Mouse (Mus musculus) midbrain, embryonic 11.5 days (tissue): ENCODE measurements around the gene Apba2. TPM values are rescaled to one million over a fixed set of nuclear protein-coding genes. Genes with fewer than 3 reads are reported as not detected.
A peak's percentile ranks its signal among the peaks of the same experiment; 100 is the strongest.

Experiments
- ATAC-seq: fragments of 200-750 bp; cut with Nextera tagmentation; 2 replicates; pipeline ENCODE4 v1.8.0; 2017; ENCODE audit warnings: moderate TSS enrichment, moderate library complexity; ENCODE audit not compliant: low FRiP score
- DNase-seq: peaks from one replicate; pipeline ENCODE4 v3.0.0; 2015; ENCODE audit warnings: low spot score; ENCODE audit errors: missing footprints
- H3K27ac ChIP-seq: fragments of 300-500 bp; sonication (generic); 2 replicates; pipeline ENCODE4 v1.5.1; 2014; ENCODE audit warnings: low read depth, low read length
- H3K27me3 ChIP-seq: fragments of 300-500 bp; sonication (generic); 2 replicates; pipeline ENCODE4 v1.6.1; 2014; ENCODE audit warnings: mild to moderate bottlenecking, low read length, moderate library complexity, mixed read lengths; ENCODE audit not compliant: control insufficient read depth, insufficient read depth
- H3K36me3 ChIP-seq: fragments of 300-500 bp; sonication (generic); 2 replicates; pipeline ENCODE4 v1.6.1; 2014; ENCODE audit warnings: mild to moderate bottlenecking, low read length, moderate library complexity, mixed read lengths; ENCODE audit not compliant: control insufficient read depth, insufficient read depth
- H3K4me1 ChIP-seq: fragments of 300-500 bp; sonication (generic); 2 replicates; pipeline ENCODE4 v1.6.1; 2014; ENCODE audit warnings: low read length; ENCODE audit not compliant: control insufficient read depth, insufficient read depth
- H3K4me2 ChIP-seq: fragments of 300-500 bp; sonication (generic); 2 replicates; pipeline ENCODE4 v1.6.1; 2014; ENCODE audit warnings: mild to moderate bottlenecking, moderate library complexity
- H3K4me3 ChIP-seq: fragments of 300-500 bp; sonication (generic); 2 replicates; pipeline ENCODE4 v1.5.1; 2014; ENCODE audit warnings: low read depth, low read length
- H3K9ac ChIP-seq: fragments of 300-500 bp; sonication (generic); 2 replicates; pipeline ENCODE4 v1.6.1; 2014; ENCODE audit warnings: low read length
- H3K9me3 ChIP-seq: fragments of 300-500 bp; sonication (generic); 2 replicates; pipeline ENCODE4 v1.6.1; 2016; ENCODE audit warnings: low read length; ENCODE audit not compliant: control insufficient read depth
- WGBS: fragments of 180-500 bp; shearing (Covaris S2); extraction: QIAGEN DNeasy Blood & Tissue Kit; methylation state at CpG from one replicate; pipeline ENCODE4 v1.1.7; 2014; 5-methylcytosine and 5-hydroxymethylcytosine counted together
- polyA plus RNA-seq: library from polyadenylated mRNA; unstranded; fragments of >200 nt; fragmentation: Nextera tagmentation; extraction: Ambion mirVana; gene quantifications from 2 replicates; pipeline ENCODE4 v1.2.1, GENCODE M21; 2014

Gene Apba2
- polyA plus RNA-seq, 1 experiment from 2014 or later = 82.4 TPM

DNA sequence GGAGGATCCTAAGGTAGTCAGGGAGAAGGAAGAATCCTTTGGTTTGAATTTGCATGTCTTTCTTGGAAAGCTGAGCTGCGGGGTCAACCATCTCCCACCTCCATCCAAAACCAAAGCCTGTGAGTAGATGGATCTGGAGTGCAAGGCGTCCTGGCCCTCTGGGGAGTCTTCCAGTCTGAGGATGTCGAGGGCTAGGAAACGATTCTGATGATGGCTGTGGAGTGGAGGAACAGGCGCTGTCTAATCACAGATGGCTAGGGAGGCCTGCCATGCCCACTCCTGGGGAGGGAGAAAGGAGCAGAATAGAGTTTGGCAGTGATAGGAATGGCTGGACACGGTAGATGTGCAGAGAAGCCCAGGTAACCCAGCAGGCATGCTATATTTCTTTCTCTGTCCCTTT is 129.6 kb downstream of the Apba2 start:
- Histone ChIP-seq H3K36me3 (no peaks in the 10 kb centered on the region), H3K9ac (no peak overlapping the region), H3K4me2 (no peak overlapping the region), H3K4me3 (no peak overlapping the region), H3K27me3 (no peaks in the 10 kb centered on the region), H3K4me1 (peaks cover 36% of the 10 kb centered on the region), H3K27ac (no peak overlapping the region; the same call in 1 of the 2 replicates), H3K9me3 (no peaks in the 10 kb centered on the region)
- DNase-seq (no peak), ATAC-seq (no peak)
- 67% methylated on average over 6 of the region's 6 CpGs for WGBS

DNA sequence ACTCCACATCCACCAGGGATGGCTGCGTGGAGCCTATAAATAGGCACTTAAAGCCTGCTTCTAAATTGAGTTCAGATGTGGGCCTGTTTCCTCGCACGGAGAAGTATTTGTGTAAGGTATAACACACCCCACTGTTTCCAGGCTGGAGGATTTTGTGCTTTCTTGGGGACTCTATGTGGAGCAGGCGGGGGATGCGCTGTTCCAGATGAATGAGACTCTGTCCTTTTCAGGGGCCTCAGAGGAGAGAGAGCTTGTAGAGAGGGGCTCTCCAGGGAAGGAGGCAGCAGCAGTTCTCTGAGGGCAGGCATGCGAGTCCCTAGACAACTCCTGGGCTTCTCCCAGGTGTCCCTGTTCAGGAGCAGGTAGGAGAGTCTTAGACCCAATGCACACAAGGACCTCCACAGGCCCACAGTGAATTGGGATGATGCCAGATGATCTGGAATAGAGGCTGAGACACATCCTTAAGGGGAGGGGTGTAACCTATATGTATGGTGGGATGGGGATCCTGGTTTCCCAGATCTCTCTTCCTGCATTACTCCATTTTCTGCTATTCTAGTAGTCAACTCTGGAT is 130.4 kb downstream of the Apba2 start:
- no peak overlapping the region for H3K27ac ChIP-seq
- H3K9ac ChIP-seq = 0 out of 2 replicates have a peak overlapping the region, but pooled peaks have one; percentile 27
- H3K27me3 ChIP-seq = no peaks in the 10 kb centered on the region
- 46% methylated on average over 6 of the region's 6 CpGs for WGBS
- no peak for ATAC-seq
- DNase-seq = peak; percentile 81
- no peak overlapping the region for H3K4me2 ChIP-seq
- H3K36me3 ChIP-seq = no peaks in the 10 kb centered on the region
- peaks cover 36% of the 10 kb centered on the region for H3K4me1 ChIP-seq
- H3K9me3 ChIP-seq = no peaks in the 10 kb centered on the region
- H3K4me3 ChIP-seq = no peak overlapping the region

DNA sequence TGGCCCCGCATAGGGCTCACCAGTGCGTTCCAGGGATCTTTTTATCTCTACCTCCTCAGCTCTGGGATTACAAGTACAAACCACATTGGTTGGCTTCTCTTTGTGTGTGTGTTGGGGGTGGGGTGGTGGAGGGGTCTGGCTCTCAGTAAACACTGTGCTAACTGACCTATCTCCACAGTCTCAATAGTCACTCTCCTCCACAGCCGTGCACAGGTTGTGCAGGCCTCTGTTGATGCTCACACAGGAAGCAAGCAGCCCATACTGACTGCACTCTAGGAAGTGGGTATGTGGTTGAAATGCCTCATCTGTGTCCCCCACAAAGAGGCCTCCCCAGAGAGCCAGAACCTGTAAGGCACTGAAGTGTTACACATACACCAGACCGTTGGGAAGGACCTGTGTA is 131.7 kb downstream of the Apba2 start:
- ATAC-seq (peak; percentile 45), DNase-seq (no peak)
- Histone ChIP-seq H3K4me1 (peaks cover 36% of the 10 kb centered on the region), H3K4me3 (no peak overlapping the region), H3K36me3 (no peaks in the 10 kb centered on the region), H3K4me2 (no peak overlapping the region), H3K27ac (no peak overlapping the region), H3K27me3 (no peaks in the 10 kb centered on the region), H3K9me3 (no peaks in the 10 kb centered on the region), H3K9ac (no peak overlapping the region)
- WGBS = 26% methylated on average over 4 of the region's 4 CpGs

DNA sequence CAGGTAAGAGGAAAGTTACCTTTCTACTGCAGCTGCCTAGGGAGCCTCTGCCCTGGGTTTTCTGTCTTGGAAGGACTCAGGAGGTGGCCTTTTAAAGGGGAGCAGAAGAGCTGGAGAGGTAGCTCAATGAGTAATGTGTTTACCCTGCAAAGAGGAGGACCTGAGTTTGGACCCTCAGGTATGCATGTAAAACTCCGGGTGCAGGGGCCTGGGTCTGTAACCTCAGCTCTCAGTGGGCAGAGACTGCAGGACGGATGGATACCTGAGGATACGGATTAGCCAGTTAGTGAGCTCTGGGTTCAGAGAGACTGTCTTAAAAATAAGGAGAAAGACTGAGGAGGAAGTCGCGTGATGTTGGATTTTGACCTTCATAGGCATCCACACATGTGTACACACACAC is 132.4 kb downstream of the Apba2 start:
- Histone ChIP-seq H3K27me3 (no peaks in the 10 kb centered on the region), H3K4me1 (peaks cover 36% of the 10 kb centered on the region), H3K4me3 (no peak overlapping the region), H3K36me3 (no peaks in the 10 kb centered on the region), H3K9me3 (no peaks in the 10 kb centered on the region), H3K4me2 (no peak overlapping the region), H3K27ac (no peak overlapping the region), H3K9ac (no peak overlapping the region)
- 68% methylated on average over 5 of the region's 5 CpGs for WGBS
- ATAC-seq (no peak), DNase-seq (peak; percentile 84)

DNA sequence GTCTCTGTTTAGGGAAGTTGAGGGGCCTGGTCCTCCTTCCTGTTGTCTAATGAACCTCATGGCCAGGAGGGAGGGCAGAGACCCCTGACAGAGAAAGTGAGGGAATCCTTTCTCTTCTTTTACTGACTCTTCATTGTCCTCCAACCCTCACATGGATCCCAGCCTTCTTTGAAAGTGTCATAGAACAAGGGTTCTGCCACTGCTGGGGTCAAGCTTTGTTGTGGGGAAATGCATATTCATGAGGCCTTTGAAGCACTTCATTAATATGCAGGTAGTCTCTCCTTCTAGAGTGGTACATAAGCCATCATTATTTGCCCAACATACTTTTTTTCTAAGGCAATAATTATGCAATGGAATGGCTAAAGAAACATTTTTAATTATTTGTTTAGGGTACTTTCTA is 133.0 kb downstream of the Apba2 start:
- Histone ChIP-seq H3K4me2 (no peak overlapping the region), H3K36me3 (no peaks in the 10 kb centered on the region), H3K27ac (0 out of 2 replicates have a peak overlapping the region, but pooled peaks have one; percentile 26), H3K9ac (no peak overlapping the region), H3K9me3 (no peaks in the 10 kb centered on the region), H3K4me1 (peaks cover 36% of the 10 kb centered on the region), H3K27me3 (no peaks in the 10 kb centered on the region), H3K4me3 (no peak overlapping the region)
- peak; percentile 74 for ATAC-seq
- DNase-seq = peak; percentile 85

DNA sequence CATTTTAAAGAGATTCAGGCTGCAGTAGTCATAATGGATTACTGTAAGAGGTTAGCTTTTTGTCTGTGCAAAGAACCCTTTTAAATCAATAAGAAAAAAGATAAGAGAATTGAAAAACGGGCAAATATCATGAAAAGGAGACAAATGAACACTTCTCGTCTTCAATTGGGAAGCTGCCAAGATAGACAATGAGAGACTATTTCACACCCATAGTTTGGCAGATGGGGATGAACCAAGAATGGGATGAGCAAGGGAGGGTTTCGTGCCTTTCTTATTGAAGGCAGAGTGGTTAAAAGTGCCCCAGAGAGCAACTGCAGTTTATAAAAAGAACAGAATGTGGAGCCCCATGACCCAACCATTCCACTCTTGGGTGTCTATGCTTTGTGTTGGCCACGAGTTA is 137.4 kb downstream of the Apba2 start:
- Histone ChIP-seq H3K9ac (no peak overlapping the region), H3K27me3 (no peaks in the 10 kb centered on the region), H3K36me3 (no peaks in the 10 kb centered on the region), H3K27ac (no peak overlapping the region), H3K4me1 (peaks cover 6% of the 10 kb centered on the region), H3K4me2 (no peak overlapping the region), H3K9me3 (no peaks in the 10 kb centered on the region), H3K4me3 (no peak overlapping the region)
- ATAC-seq (no peak), DNase-seq (no peak)
- WGBS = 91% methylated on average over 4 of the region's 4 CpGs

DNA sequence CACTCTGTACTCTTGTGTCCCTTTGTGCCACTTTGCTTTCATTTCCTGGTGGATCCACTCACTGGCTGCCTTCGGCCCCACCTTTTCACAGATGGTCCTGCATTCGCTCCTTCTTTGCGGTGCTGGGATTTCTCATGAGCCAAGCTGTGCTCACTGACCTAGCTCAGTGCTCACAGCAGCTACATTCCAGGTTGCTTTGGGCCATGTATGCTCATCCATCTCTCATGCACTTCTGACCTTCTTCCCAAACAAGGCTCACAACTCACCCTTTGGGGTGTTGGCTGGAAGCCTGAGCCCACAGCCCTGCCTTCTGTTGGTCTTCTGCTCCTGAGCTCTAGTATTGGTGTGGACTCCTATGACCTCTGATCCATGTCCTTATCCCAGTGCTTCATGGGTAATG is 139.1 kb downstream of the Apba2 start:
- Histone ChIP-seq H3K36me3 (no peaks in the 10 kb centered on the region), H3K4me3 (no peak overlapping the region), H3K4me2 (no peak overlapping the region), H3K27ac (no peak overlapping the region), H3K9ac (no peak overlapping the region), H3K27me3 (no peaks in the 10 kb centered on the region), H3K4me1 (no peaks in the 10 kb centered on the region), H3K9me3 (no peaks in the 10 kb centered on the region)
- DNase-seq (peak; percentile 33), ATAC-seq (no peak)
- 95% methylated on average over 3 of the region's 3 CpGs for WGBS

DNA sequence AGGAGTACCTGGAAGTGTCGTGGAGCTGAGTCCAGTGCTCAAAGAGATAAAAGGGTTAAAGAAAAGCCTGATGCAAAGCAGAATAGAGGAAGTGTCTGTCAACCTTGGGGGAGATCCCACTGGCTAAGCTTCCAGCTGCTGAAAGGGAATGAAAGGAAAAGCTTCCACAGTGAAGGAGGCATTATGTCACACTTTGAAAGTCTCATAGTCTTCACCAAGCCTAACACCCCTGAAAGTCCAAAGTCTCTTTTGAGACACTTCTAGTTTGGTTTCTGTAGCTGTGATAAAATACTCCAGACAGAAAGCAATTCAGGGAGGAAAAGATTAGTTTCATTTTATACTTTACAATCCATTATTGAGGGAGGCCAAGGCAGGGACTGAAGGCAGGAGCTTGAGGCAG is 141.4 kb downstream of the Apba2 start:
- Histone ChIP-seq H3K36me3 (no peaks in the 10 kb centered on the region), H3K9me3 (no peaks in the 10 kb centered on the region), H3K4me3 (no peak overlapping the region), H3K27me3 (no peaks in the 10 kb centered on the region), H3K9ac (no peak overlapping the region), H3K4me2 (no peak overlapping the region), H3K4me1 (no peaks in the 10 kb centered on the region), H3K27ac (no peak overlapping the region)
- 50% methylated on average over 1 of the region's 1 CpGs for WGBS
- no peak for ATAC-seq
- peak; percentile 41 for DNase-seq

DNA sequence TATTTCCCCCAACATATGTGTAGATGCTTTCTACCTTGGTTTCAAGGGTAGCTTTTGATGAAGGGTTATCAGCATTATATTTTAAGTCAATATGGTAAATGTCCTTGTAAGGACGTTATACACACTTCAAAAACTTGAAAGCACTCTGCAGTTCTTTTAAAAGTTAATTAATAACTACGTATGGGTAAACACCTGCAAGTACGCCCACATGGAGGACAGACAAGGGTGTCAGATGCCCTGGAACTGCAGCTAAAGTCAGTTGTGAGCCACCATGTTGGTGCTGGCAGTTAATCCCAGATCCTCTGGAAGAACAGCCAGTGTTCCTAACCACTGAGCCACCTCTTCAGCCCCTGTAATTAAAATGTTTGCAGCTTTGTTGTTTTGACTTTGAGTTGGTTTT is 144.0 kb downstream of the Apba2 start:
- Histone ChIP-seq H3K9me3 (no peaks in the 10 kb centered on the region), H3K4me1 (no peaks in the 10 kb centered on the region), H3K4me2 (no peak overlapping the region), H3K27ac (no peak overlapping the region), H3K27me3 (no peaks in the 10 kb centered on the region), H3K36me3 (no peaks in the 10 kb centered on the region), H3K4me3 (no peak overlapping the region), H3K9ac (no peak overlapping the region)
- DNase-seq (no peak), ATAC-seq (no peak)
- WGBS = 93% methylated on average over 3 of the region's 3 CpGs
